Mouse (Mus musculus): ENCODE measurements around the gene Mier2. TPM values are rescaled to one million over a fixed set of nuclear protein-coding genes. Genes with fewer than 3 reads are reported as not detected.

The Mier2 gene
- 10 to 100 TPM; 13.3 to 35.6 TPM for polyA plus RNA-seq (2012; fragmentation: generic; extraction: Trizol)

GRCm38 (mm10) chr10:79554330-79555237 is at the start of gene Mier2:
Gene Mier2, minus strand, starts transcription at chr10:79555199.

GRCm38 (mm10) chr10:79587061-79587751 is 32.2 kb upstream of the Mier2 start, which contains the start of gene Theg:
Gene Theg, minus strand, starts transcription at chr10:79587331.

GRCm38 (mm10) chr10:79533126-79533911 is 21.7 kb downstream of the Mier2 start, which contains the start of gene Plpp2:
Gene Plpp2, minus strand, starts transcription at chr10:79533796.

Other genes starting within 250 kb of the Mier2 start
- gene Vmn2r82, start 198.7 kb downstream of the Mier2 start, polyA plus RNA-seq (2012; fragmentation: generic; extraction: Trizol) = not detected
- not detected for gene Vmn2r83, start 86.5 kb downstream of the Mier2 start, polyA plus RNA-seq (2012; fragmentation: generic; extraction: Trizol)
- gene Plpp2, start 21.4 kb downstream of the Mier2 start, polyA plus RNA-seq (2012; fragmentation: generic; extraction: Trizol) = 100 to 1,000 TPM; 138 to 392 TPM
- gene Theg, start 32.1 kb upstream of the Mier2 start, polyA plus RNA-seq (2012; fragmentation: generic; extraction: Trizol) = under 1 TPM in 1 of 2 experiments, not detected in 1; 0.04 TPM
- gene C2cd4c, start 58.8 kb upstream of the Mier2 start, polyA plus RNA-seq (2012; fragmentation: generic; extraction: Trizol) = under 1 TPM; 0.37 to 0.70 TPM
- 1 to 10 TPM; 4.1 to 7.6 TPM for gene Shc2, start 82.7 kb upstream of the Mier2 start, polyA plus RNA-seq (2012; fragmentation: generic; extraction: Trizol)
- under 1 TPM; 0.02 to 0.12 TPM for gene Odf3l2, start 90.5 kb upstream of the Mier2 start, polyA plus RNA-seq (2012; fragmentation: generic; extraction: Trizol)
- gene Madcam1, start 109.4 kb upstream of the Mier2 start, polyA plus RNA-seq (2012; fragmentation: generic; extraction: Trizol) = under 1 TPM in 1 of 2 experiments, not detected in 1; 0.15 TPM
- gene Tpgs1, start 114.2 kb upstream of the Mier2 start, polyA plus RNA-seq (2012; fragmentation: generic; extraction: Trizol) = 100 to 1,000 TPM; 144 to 166 TPM
- 100 to 1,000 TPM in 1 of 2 experiments, 10 to 100 TPM in 1; 90.7 to 532 TPM for gene Cdc34, start 127.0 kb upstream of the Mier2 start, polyA plus RNA-seq (2012; fragmentation: generic; extraction: Trizol)
- gene Gzmm, start 133.8 kb upstream of the Mier2 start, polyA plus RNA-seq (2012; fragmentation: generic; extraction: Trizol) = 1 to 10 TPM in 1 of 2 experiments, under 1 TPM in 1; 0.26 to 1.4 TPM
- gene Bsg, start 149.3 kb upstream of the Mier2 start, polyA plus RNA-seq (2012; fragmentation: generic; extraction: Trizol) = 1,000 to 10,000 TPM in 1 of 2 experiments, 100 to 1,000 TPM in 1; 956 to 1,508 TPM
- 1 to 10 TPM; 2.8 to 4.9 TPM for gene Hcn2, start 161.4 kb upstream of the Mier2 start, polyA plus RNA-seq (2012; fragmentation: generic; extraction: Trizol)
- 10 to 100 TPM; 66.4 to 68.7 TPM for gene Polrmt, start 191.4 kb upstream of the Mier2 start, polyA plus RNA-seq (2012; fragmentation: generic; extraction: Trizol)
- gene Fgf22, start 199.9 kb upstream of the Mier2 start, polyA plus RNA-seq (2012; fragmentation: generic; extraction: Trizol) = under 1 TPM; 0.05 to 0.19 TPM
- 100 to 1,000 TPM in 1 of 2 experiments, 10 to 100 TPM in 1; 81.0 to 105 TPM for gene Rnf126, start 211.8 kb upstream of the Mier2 start, polyA plus RNA-seq (2012; fragmentation: generic; extraction: Trizol)
- 1 to 10 TPM; 4.7 to 6.0 TPM for gene Fstl3, start 222.1 kb upstream of the Mier2 start, polyA plus RNA-seq (2012; fragmentation: generic; extraction: Trizol)
- under 1 TPM; 0.07 to 0.27 TPM for gene Prss57, start 235.8 kb upstream of the Mier2 start, polyA plus RNA-seq (2012; fragmentation: generic; extraction: Trizol)
- 100 to 1,000 TPM in 1 of 2 experiments, 10 to 100 TPM in 1; 79.5 to 140 TPM for gene Palm, start 238.4 kb upstream of the Mier2 start, polyA plus RNA-seq (2012; fragmentation: generic; extraction: Trizol)

Data from C3H10T1/2 (cell line).